Mouse (Mus musculus) liver, embryonic 14.5 days (tissue): ENCODE measurements at regions not wholly inside any gene's neighbourhood (a gene's known extent, or its start where the extent isn't known, plus 50 kb on each side); places are given as distances from the start of the nearest gene placed in this dataset.

Experiments
- CTCF ChIP-seq: IDR thresholded peaks from 2 replicates; pipeline ENCODE4 v1.5.1; 2016; ENCODE audit warnings: antibody characterized with exemption, low read depth, control low read depth
- EP300 ChIP-seq: IDR thresholded peaks from 2 replicates; pipeline ENCODE4 v1.6.1; 2016; ENCODE audit warnings: antibody characterized with exemption, low read depth

- no peak for TF ChIP-seq CTCF
- TF ChIP-seq EP300, result no peak
Observed at GRCm38 (mm10) chr7:136379319-136379718, 515.1 kb upstream of the Mgmt start.
